Mouse (Mus musculus) urinary bladder, postnatal 36 days (tissue): ENCODE measurements at regions not wholly inside any gene's neighbourhood (a gene's known extent, or its start where the extent isn't known, plus 50 kb on each side); places are given as distances from the start of the nearest gene placed in this dataset.

Experiments
- DNase-seq, 2 experiments: peaks; one replicate each; pipeline ENCODE4 v3.0.0; 2022; ENCODE audit warnings: low spot score in 2 of 2, mixed read lengths in 1 of 2

GRCm38 (mm10) chr2:79134281-79134680, 120.9 kb upstream of the Itga4 start:
- DNase-seq: no peak

- no peak for DNase-seq
Observed at GRCm38 (mm10) chr2:79135986-79136385, 119.2 kb upstream of the Itga4 start.

GRCm38 (mm10) chr2:79136619-79137458, 118.4 kb upstream of the Itga4 start:
- DNase-seq: no peak

GRCm38 (mm10) chr2:79137694-79138171, 117.5 kb upstream of the Itga4 start:
- DNase-seq: no peak

GRCm38 (mm10) chr2:79138368-79139109, 116.7 kb upstream of the Itga4 start:
- no peak for DNase-seq

- DNase-seq: no peak
Observed at GRCm38 (mm10) chr2:79141961-79142360, 113.3 kb upstream of the Itga4 start.

GRCm38 (mm10) chr2:79143196-79143595, 112.0 kb upstream of the Itga4 start:
- no peak for DNase-seq

GRCm38 (mm10) chr2:79145897-79146296, 109.3 kb upstream of the Itga4 start:
- no peak for DNase-seq

- DNase-seq: no peak
Observed at GRCm38 (mm10) chr2:79146563-79146962, 108.7 kb upstream of the Itga4 start.

GRCm38 (mm10) chr2:79149012-79149698, 106.1 kb upstream of the Itga4 start:
- no peak for DNase-seq

- DNase-seq: no peak
Observed at GRCm38 (mm10) chr2:79151610-79152009, 103.6 kb upstream of the Itga4 start.

GRCm38 (mm10) chr2:79152031-79152694, 103.1 kb upstream of the Itga4 start:
- DNase-seq: no peak

- no peak for DNase-seq
Observed at GRCm38 (mm10) chr2:79152695-79153057, 102.5 kb upstream of the Itga4 start.

- no peak for DNase-seq
Observed at GRCm38 (mm10) chr2:79153070-79153469, 102.2 kb upstream of the Itga4 start.

GRCm38 (mm10) chr2:79158450-79159055, 96.7 kb upstream of the Itga4 start:
- no peak for DNase-seq

GRCm38 (mm10) chr2:79159336-79159735, 95.9 kb upstream of the Itga4 start:
- DNase-seq: no peak

- DNase-seq: no peak
Observed at GRCm38 (mm10) chr2:79172967-79173919, 82.0 kb upstream of the Itga4 start.

GRCm38 (mm10) chr2:79174282-79174681, 80.9 kb upstream of the Itga4 start:
- no peak for DNase-seq

- no peak for DNase-seq
Observed at GRCm38 (mm10) chr2:79180782-79181181, 74.4 kb upstream of the Itga4 start.

- no peak for DNase-seq
Observed at GRCm38 (mm10) chr2:79183034-79183630, 72.1 kb upstream of the Itga4 start.
